Mouse (Mus musculus): Measurements from ENCODE around the gene Oprd1.

DNA sequence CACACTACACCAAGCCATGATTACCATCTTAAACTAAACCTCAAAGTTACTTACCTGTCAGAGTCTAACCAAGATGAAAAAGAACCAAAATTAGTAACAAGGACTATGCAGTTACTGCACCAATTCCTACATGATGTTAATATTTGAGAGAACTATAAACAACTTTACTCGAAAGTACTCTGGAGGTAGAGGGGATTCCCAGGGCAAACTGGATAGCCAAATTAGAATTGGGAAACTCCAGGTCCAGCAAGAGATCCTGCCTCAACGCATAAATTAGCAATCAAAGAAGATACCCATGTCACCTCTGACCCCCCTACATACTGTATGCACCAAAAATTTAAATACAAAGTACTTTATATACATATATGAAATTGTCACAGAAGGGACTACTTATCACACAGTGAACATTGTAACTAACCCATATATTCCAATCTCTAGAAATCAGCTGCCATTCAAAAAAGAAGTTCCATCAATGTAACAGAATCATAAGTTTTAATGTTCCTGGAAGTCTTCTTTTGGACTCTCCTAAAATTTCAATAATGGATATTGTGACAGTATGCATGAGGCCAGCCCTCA lies 43.6 kb upstream of the Oprd1 start:
- TF ChIP-seq GATA1 (IDR thresholded peaks at IDR 0.05; ENCODE audit: borderline replicate concordance, low read length), result no peak
- TF ChIP-seq FLI1 (IDR thresholded peaks at IDR 0.05; ENCODE audit: low read length), result no peak

Measured in megakaryocyte, embryonic 14.5 days (primary cell).